Mouse (Mus musculus) megakaryocyte, embryonic 14.5 days (primary cell): ENCODE results near the gene Rpl13a. TPM values are rescaled to one million over a fixed set of nuclear protein-coding genes. Genes with fewer than 3 reads are reported as not detected.

Experiments
- H3K27me3 ChIP-seq: replicated peaks from 2 replicates; pipeline ENCODE3; 2012; ENCODE audit warnings: inconsistent platforms
- H3K36me3 ChIP-seq: replicated peaks from 2 replicates; pipeline ENCODE3; 2012; ENCODE audit warnings: low read length, inconsistent platforms, mixed read lengths
- H3K4me1 ChIP-seq: 2 replicates; pipeline ENCODE4 v1.6.1; 2012; ENCODE audit warnings: inconsistent platforms
- H3K4me3 ChIP-seq: replicated peaks from 2 replicates; pipeline ENCODE3; 2012; ENCODE audit warnings: moderate library complexity, mild to moderate bottlenecking, inconsistent platforms
- H3K9me3 ChIP-seq: 2 replicates; pipeline ENCODE4 v1.6.1; 2012; ENCODE audit warnings: inconsistent platforms
- FLI1 ChIP-seq: IDR thresholded peaks from 2 replicates; pipeline ENCODE4 v1.6.1; 2012; ENCODE audit warnings: low read length, inconsistent platforms, mixed read lengths
- GATA1 ChIP-seq: IDR thresholded peaks from 3 replicates; pipeline ENCODE4 v1.6.1; 2012; ENCODE audit warnings: mixed read lengths, low read length, inconsistent platforms, borderline replicate concordance
- polyA plus RNA-seq: library from polyadenylated mRNA; stranded (reverse); fragments of >175 nt; gene quantifications from 2 replicates; pipeline ENCODE4 v1.2.3, GENCODE M21; 2012; ENCODE audit warnings: low replicate concordance; ENCODE audit not compliant: insufficient read depth

Gene Rpl13a
- polyA plus RNA-seq, 1 experiment: 5,869 TPM

DNA sequence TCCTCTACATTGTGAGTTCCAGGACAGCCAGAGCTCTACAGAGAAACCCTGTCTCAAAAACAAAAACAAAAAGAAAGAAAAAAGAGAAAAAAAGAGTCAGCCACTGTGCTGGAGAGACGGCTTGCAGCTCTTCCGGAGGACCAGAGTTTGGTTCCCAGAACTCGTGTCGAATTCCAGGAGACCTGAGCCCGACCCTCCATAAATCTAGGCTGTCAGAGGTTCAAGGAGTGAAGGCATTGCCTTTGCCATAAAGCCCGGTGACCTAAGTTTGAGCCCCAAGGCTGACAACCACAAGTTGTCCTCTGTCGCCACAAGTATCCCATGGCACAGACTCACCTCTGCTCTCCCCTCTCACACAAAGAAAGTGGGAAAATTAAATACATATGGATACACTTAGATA lies 34.4 kb downstream of the Rpl13a start:
- TF ChIP-seq GATA1: no peak
- TF ChIP-seq FLI1: no peak
- peaks cover 44% of the 10 kb centered on the region for H3K27me3 ChIP-seq

GRCm38 (mm10) chr7:45093516-45093905 lies 35.0 kb downstream of the Rpl13a start:
- peaks cover 45% of the 10 kb centered on the region for H3K27me3 ChIP-seq
- no peak for TF ChIP-seq FLI1
- no peaks in the 10 kb centered on the region for H3K36me3 ChIP-seq
- peaks cover 67% of the 10 kb centered on the region for H3K4me1 ChIP-seq
- no peak overlapping the region for H3K4me3 ChIP-seq
- H3K9me3 ChIP-seq: no peaks in the 10 kb centered on the region

More for the DNA sequence above, 34.4 kb downstream of the Rpl13a start:
- Histone ChIP-seq H3K36me3 (no peaks in the 10 kb centered on the region), H3K9me3 (no peaks in the 10 kb centered on the region), H3K4me1 (peaks cover 73% of the 10 kb centered on the region), H3K4me3 (no peak overlapping the region)

GRCm38 (mm10) chr7:45092828-45093515 lies 35.6 kb downstream of the Rpl13a start:
- no peaks in the 10 kb centered on the region for H3K9me3 ChIP-seq
- H3K4me3 ChIP-seq: no peak overlapping the region
- peaks cover 50% of the 10 kb centered on the region for H3K27me3 ChIP-seq
- H3K4me1 ChIP-seq: peaks cover 62% of the 10 kb centered on the region
- no peaks in the 10 kb centered on the region for H3K36me3 ChIP-seq
- no peak for TF ChIP-seq FLI1
- TF ChIP-seq GATA1: no peak

- TF ChIP-seq GATA1 (no peak), FLI1 (no peak)
- H3K36me3 ChIP-seq: no peaks in the 10 kb centered on the region
- H3K4me3 ChIP-seq: peak within 1 kb of the TSS; percentile 56
- H3K9me3 ChIP-seq: no peaks in the 10 kb centered on the region
- peaks cover 60% of the 10 kb centered on the region for H3K4me1 ChIP-seq
- peaks cover 58% of the 10 kb centered on the region for H3K27me3 ChIP-seq
These were observed 36.5 kb downstream of the Rpl13a start, which contains the start of gene Rcn3 for GRCm38 (mm10) chr7:45092048-45092447. Rcn3 (minus strand) TSS chr7:45092221.

- no peak overlapping the region for H3K4me3 ChIP-seq
- peaks cover 65% of the 10 kb centered on the region for H3K4me1 ChIP-seq
- TF ChIP-seq FLI1: no peak
- no peak for TF ChIP-seq GATA1
- H3K9me3 ChIP-seq: peaks cover 4% of the 10 kb centered on the region; the same call in 1 of the 2 replicates
- peaks cover 60% of the 10 kb centered on the region for H3K27me3 ChIP-seq
- peaks cover 3% of the 10 kb centered on the region for H3K36me3 ChIP-seq
These were observed 37.3 kb downstream of the Rpl13a start for GRCm38 (mm10) chr7:45091001-45091990.

- peaks cover 68% of the 10 kb centered on the region for H3K4me1 ChIP-seq
- H3K4me3 ChIP-seq: no peak overlapping the region
- H3K36me3 ChIP-seq: peaks cover 9% of the 10 kb centered on the region
- peaks cover 60% of the 10 kb centered on the region for H3K27me3 ChIP-seq
- TF ChIP-seq FLI1 (no peak), GATA1 (no peak)
- peaks cover 9% of the 10 kb centered on the region for H3K9me3 ChIP-seq
These were observed 38.1 kb downstream of the Rpl13a start for GRCm38 (mm10) chr7:45090251-45090977.

DNA sequence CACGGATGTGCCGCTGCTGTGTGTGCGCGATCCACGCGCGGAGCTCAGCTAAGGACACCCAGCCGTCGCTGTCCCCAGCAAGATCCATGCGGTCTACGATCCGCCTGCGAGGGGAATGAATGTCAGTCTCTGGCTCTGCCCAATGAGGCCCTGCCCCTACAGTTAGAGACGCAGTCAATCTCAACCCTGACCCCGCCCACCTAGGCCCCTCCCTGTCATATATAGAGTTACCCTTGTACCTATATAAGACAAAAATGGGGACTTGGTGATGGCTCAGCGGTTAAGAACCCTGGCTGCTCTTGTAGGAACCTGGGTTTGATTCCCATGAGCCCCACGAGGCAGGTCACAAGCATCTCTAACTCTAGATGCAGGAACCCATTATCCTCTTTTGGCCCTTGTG lies 40.0 kb downstream of the Rpl13a start:
- H3K27me3 ChIP-seq: peaks cover 55% of the 10 kb centered on the region
- peaks cover 9% of the 10 kb centered on the region for H3K9me3 ChIP-seq
- TF ChIP-seq FLI1 (no peak), GATA1 (no peak)
- H3K4me3 ChIP-seq: no peak overlapping the region
- peaks cover 9% of the 10 kb centered on the region for H3K36me3 ChIP-seq
- peaks cover 64% of the 10 kb centered on the region for H3K4me1 ChIP-seq

- Histone ChIP-seq H3K4me3 (no peak overlapping the region), H3K4me1 (peaks cover 68% of the 10 kb centered on the region), H3K9me3 (peaks cover 11% of the 10 kb centered on the region), H3K27me3 (peaks cover 39% of the 10 kb centered on the region), H3K36me3 (peaks cover 11% of the 10 kb centered on the region)
- no peak for TF ChIP-seq FLI1
- TF ChIP-seq GATA1: no peak
These were observed 42.5 kb downstream of the Rpl13a start for GRCm38 (mm10) chr7:45086084-45086483.

DNA sequence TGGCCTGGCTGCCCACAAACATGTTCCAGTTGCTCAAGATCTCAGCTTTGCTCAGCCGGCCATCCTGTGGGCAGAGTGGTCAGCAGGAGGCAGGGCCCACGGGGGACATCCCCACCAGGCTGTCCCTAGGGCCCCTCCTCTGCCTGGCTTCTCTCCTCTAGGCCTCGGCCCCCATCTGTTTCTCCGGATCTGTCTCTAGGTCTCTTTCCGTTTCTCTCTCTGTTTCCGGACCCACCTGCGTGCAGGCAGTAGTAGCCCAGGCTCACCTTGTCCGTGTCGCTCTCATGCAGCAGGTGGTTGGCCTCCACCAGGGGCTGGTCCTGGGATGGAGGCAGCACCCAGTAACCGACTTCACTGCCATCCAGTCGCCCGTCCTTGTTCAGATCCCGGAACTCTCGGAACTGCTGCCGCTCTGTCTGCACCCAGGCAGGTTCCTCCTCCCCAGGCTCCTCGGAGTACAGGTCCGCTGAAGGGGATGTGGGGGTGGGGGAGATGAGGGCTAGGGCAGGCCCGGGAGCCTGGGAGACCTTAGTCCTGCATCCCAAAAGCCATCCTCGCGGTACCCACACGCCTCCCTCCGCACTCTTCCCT lies 45.2 kb downstream of the Rpl13a start:
- peaks cover 14% of the 10 kb centered on the region for H3K9me3 ChIP-seq
- no peak for TF ChIP-seq FLI1
- no peak for TF ChIP-seq GATA1
- H3K36me3 ChIP-seq: peaks cover 14% of the 10 kb centered on the region

More for the DNA sequence above, 45.2 kb downstream of the Rpl13a start:
- peaks cover 75% of the 10 kb centered on the region for H3K4me1 ChIP-seq
- H3K27me3 ChIP-seq: peaks cover 32% of the 10 kb centered on the region
- peak overlapping the region; percentile 87 for H3K4me3 ChIP-seq
